Mouse (Mus musculus): ENCODE results near the gene Pitpnm2.
A peak's percentile ranks its signal among the peaks of the same experiment; 100 is the strongest.
"Not testable (repeated sequence)": the region's sequence is repeated elsewhere in the genome, so short reads cannot be mapped to it uniquely, and the experiment has no call there.

Pitpnm2 gene

GRCm38 (mm10) chr5:124249614-124250591, at the start of gene Pitpnm2:
TSS of gene Pitpnm2 (minus strand) at chr5:124249760.
- peak; percentile 46 for DNase-seq (ENCODE audit: low spot score)

DNA sequence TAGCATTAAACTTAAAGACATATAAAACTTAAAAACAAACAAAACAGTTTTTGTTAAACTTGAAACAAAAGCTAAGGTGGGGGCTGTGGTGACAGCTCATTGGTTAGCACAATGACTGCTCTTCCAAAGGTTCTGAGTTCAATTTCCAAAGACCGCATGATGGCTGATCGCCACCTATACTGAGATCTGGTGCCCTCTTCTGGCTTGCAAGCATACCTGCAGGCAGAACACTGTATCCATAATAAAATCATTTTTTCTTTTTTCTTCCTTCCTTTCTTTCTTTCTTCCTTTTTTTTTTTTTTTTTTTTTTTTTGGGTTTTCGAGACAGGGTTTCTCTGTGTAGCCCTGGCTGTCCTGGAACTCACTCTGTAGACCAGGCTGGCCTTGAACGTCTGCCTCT, 49.7 kb upstream of the Pitpnm2 start:
- DNase-seq (ENCODE audit: low spot score) = not testable (repeated sequence)

- peak; percentile 80 for DNase-seq (ENCODE audit: low spot score)
These were observed 46.9 kb upstream of the Pitpnm2 start for GRCm38 (mm10) chr5:124296475-124296874.

- no peak for DNase-seq (ENCODE audit: low spot score)
These were observed 44.4 kb upstream of the Pitpnm2 start for GRCm38 (mm10) chr5:124293967-124294366.

DNA sequence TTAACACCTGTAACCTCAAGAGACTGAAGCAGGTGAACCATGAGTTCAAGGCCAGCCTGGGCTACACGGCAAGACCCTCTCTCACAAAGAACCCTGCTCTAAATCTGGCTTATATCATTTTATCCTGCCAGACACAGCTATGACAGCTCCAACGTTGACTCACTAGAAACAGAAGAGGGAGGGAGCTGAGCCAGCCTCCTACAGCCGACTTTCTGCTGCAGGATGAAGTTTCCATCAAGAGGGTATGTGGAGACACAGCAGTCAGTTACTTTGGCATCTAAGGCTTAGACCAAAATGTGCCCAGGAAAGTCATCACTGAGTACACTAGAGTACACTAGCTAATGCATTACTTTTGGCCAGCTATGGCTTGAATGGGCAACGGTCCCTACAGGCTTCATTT, 40.7 kb upstream of the Pitpnm2 start:
- DNase-seq (ENCODE audit: low spot score) = no peak

GRCm38 (mm10) chr5:124287616-124288247, 38.2 kb upstream of the Pitpnm2 start:
- no peak for DNase-seq (ENCODE audit: low spot score)

- no peak for DNase-seq (ENCODE audit: low spot score)
These were observed 34.8 kb upstream of the Pitpnm2 start for GRCm38 (mm10) chr5:124284330-124284729.

DNA sequence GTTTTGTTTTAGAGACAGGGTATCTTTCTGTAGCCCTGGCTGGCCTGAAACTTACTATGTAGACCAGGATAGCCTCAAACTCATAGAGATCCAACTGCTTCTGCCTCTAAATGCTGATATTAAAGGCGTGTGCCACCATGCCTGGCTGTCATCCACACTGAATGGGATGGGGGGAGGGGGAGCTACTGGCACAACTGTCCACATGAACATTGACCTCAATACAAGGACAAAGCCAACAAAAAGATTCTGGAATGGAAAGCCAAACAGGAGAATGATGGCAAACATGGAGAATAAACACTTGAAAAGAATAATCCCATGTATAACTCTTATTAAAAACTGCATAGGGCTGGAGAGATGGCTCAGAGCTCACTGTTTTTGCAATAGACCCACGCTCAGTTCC, 33.3 kb upstream of the Pitpnm2 start:
- DNase-seq (ENCODE audit: low spot score) = no peak

GRCm38 (mm10) chr5:124270226-124270625, 20.7 kb upstream of the Pitpnm2 start:
- no peak for DNase-seq (ENCODE audit: low spot score)

GRCm38 (mm10) chr5:124269661-124270060, 20.1 kb upstream of the Pitpnm2 start:
- DNase-seq (ENCODE audit: low spot score) = no peak

DNA sequence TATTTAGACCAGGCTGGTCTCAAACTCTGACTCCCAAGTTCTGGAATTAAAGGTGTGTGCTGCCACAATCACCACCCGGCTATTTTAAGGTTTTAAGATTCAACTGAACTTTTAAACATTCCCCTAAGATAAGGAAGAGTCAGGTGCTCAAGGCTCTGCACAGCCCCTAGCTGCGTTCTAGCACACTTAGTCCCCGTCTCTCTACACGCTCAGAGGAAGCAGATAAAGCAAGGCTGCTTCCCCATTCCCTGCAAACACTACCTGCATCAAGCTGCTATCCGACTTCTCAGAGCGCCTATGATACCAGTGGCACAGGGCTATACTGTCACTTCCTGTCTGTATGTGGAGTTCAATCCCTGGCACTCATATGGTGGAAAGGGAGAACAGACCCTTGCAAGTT, 18.1 kb upstream of the Pitpnm2 start:
- DNase-seq (ENCODE audit: low spot score) = no peak

GRCm38 (mm10) chr5:124266821-124267220, 17.3 kb upstream of the Pitpnm2 start:
- no peak for DNase-seq (ENCODE audit: low spot score)

- no peak for DNase-seq (ENCODE audit: low spot score)
These were observed 13.7 kb upstream of the Pitpnm2 start for GRCm38 (mm10) chr5:124263246-124263645.

DNA sequence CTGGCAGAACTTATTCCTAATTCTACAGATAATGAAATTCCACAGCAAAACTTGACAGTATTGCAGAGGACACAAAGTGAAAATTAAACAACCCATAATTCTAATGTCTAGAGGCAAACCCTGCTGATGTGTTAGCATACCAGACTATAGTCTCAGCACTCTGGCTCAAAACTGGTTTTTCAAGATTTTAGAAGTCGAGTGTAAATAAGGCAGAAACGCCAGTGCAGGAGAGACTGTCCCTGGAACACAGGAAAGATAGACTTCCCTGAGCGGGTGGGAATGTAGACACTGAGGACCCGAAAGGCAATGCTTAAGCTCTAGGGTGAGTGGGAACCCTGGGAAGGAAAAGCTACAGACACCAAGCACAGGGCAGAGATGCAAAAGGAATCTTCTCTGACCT, 12.5 kb upstream of the Pitpnm2 start:
- DNase-seq (ENCODE audit: low spot score) = no peak

GRCm38 (mm10) chr5:124259133-124259532, 9.6 kb upstream of the Pitpnm2 start:
- no peak for DNase-seq (ENCODE audit: low spot score)

- DNase-seq (ENCODE audit: low spot score) = no peak
These were observed 8.5 kb upstream of the Pitpnm2 start for GRCm38 (mm10) chr5:124258026-124258425.

DNA sequence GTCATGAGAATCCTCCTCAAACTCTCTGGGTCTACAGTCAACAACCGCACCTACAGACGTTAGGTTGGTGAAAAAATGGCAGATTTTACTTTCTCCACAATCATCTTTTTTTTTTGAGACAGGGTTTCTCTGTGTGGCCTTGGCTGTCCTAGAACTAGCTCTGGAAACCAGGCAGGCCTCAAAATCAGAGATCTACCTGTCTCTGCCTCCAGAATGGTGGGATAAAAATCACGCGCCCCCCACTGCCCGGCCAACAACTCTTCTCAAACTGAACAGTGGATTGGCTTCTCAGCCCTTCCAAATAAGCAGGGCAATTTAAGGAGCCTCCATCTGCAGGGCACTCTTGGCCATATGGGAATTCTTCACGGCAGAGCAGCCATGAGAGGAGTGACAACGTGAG, 5.6 kb upstream of the Pitpnm2 start:
- no peak for DNase-seq (ENCODE audit: low spot score)

DNA sequence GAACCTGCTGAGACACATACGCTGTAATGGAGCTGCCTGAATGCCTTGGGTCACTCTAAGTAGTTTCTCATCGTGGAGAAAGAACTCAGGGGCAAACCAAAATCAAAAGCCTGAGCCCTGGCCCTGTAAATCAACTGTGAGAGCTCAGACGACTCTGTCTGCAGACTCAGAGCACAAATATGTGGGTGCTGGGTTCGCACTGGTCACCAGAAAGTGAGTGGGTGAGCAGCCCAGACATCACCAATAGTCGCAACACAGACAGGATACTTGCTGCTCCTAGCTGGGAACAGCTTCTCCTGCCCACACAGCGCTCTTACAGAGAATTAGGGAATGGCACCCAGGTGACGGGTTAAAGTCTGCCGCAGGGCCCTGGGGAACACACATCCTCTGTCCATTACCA, 4.0 kb upstream of the Pitpnm2 start:
- no peak for DNase-seq (ENCODE audit: low spot score)

DNA sequence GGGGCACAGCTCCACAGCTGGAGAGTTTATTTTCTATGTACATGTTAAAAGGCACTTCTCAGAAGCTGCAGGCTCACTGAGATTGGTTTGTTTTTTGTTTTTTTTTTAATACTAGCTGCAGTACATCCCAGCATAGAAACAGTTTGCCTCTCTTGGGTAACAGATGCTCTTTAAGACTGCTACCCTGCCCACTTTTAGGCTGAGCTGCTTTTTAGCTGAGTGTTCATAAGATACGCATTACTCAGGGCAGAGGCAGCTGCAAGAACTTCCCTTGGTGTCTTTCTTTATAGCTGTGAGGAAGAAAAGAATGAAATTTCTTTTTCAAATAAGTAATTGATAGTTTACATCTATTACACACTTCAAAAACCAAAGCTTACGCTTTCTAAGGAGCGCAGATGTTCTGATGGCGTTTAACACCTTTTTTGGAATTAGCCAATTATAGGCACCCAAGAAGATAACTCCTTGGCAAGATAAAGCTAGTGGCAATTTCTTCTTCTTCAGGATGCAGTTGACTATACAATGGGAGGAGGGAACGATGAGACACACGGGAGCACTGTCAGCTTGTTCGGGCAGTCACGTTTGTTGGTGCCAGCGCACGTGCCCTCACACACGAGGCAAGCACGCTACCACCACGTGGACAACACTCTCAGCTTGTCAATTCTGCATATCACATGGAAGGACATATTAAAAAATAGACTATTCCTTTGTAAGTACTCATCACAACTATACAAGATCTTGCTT, 3.2 kb upstream of the Pitpnm2 start:
- DNase-seq (ENCODE audit: low spot score) = no peak

- no peak for DNase-seq (ENCODE audit: low spot score)
These were observed 1.5 kb upstream of the Pitpnm2 start for GRCm38 (mm10) chr5:124251070-124251469.

- DNase-seq (ENCODE audit: low spot score) = peak; percentile 67
These were observed 531 bp downstream of the Pitpnm2 start for GRCm38 (mm10) chr5:124248845-124249613.

Data from testis, postnatal 14 days (tissue).